Mouse (Mus musculus) MEL (cell line): Measurements from ENCODE around the gene Cxcr5.
A peak's percentile ranks its signal among the peaks of the same experiment; 100 is the strongest.

Experiments used
- ETS1 ChIP-seq: IDR thresholded peaks from 2 replicates; pipeline ENCODE4 v1.6.1; 2012; ENCODE audit warnings: low read depth, mild to moderate bottlenecking, inconsistent platforms, low read length, improper control_type of control experiment, moderate library complexity
- MXI1 ChIP-seq: IDR thresholded peaks from 2 replicates; pipeline ENCODE4 v1.6.1; 2011; ENCODE audit warnings: mild to moderate bottlenecking, low read depth, low read length, improper control_type of control experiment
- NELFE ChIP-seq: IDR thresholded peaks from 2 replicates; pipeline ENCODE4 v1.6.1; 2011; ENCODE audit warnings: low read depth, low read length, improper control_type of control experiment
- USF2 ChIP-seq, 2 experiments: IDR thresholded peaks; 2 replicates each; pipeline ENCODE4 v1.6.1; 2011 to 2012; ENCODE audit warnings: improper control_type of control experiment in 2 of 2, low read length in 2 of 2, borderline replicate concordance in 1 of 2, inconsistent platforms in 1 of 2, low read depth in 1 of 2, mild to moderate bottlenecking in 1 of 2; ENCODE audit not compliant: insufficient read depth in 1 of 2

DNA sequence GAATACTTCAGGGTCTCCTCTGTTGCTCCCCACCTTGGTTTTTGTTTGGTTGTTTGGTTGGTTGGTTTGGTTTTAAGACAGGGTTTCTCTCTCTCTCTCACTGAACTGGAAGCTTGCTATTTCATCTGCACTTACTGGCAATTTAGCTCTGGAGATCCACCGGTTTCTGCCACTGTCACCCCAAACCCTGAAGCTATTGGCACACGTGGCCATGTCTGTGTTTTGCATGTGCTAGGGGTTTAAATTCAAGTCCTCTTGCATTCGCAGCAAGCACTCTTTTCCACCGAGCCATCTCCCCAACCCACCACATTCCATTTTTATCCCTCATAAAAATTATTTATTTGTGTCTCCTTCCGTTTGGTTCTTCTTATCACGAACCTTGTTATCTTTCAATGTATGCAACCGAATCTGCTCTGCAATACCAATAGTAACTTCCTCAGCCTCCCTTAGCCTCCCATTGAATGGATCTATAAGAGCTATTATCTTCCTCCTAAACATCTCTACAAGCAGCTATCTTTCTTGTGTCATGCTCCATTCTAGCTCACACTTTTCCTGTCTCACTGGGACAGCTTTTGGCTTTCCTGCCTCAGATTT lies 30.0 kb upstream of the Cxcr5 start:
- no peak for TF ChIP-seq NELFE
- TF ChIP-seq USF2 (IDR thresholded peaks at IDR 0.05; ENCODE audit: borderline replicate concordance in 1 of 2, insufficient read depth in 1 of 2, low read depth in 1 of 2, low read length in 2 of 2) = no peak
- peak; percentile 51 for TF ChIP-seq ETS1
- TF ChIP-seq MXI1 = peak; percentile 58; the same call in 1 of the 2 replicates
